Mouse (Mus musculus): Measurements from ENCODE around the gene Nr4a1. TPM values are rescaled to one million over a fixed set of nuclear protein-coding genes. Genes with fewer than 3 reads are reported as not detected.

Gene Nr4a1
- 357 and 680 TPM in 2 replicates for total RNA-seq (2021)
- long read RNA-seq, experiment 1, transcript Nr4a1-201 (7 exons, 2,477 nt) = major isoform, 244 of 299 reads
- long read RNA-seq, experiment 1, partial matches to known transcripts = 23 of 299 reads
- long read RNA-seq, experiment 1, other reads (novel, unspliced or antisense) = 31 of 299 reads
- long read RNA-seq, experiment 2, transcript Nr4a1-201 (7 exons, 2,477 nt) = major isoform, 286 of 364 reads
- long read RNA-seq, experiment 2, partial matches to known transcripts = 65 of 364 reads
- long read RNA-seq, experiment 2, other reads (novel, unspliced or antisense) = 9 of 364 reads

GRCm38 (mm10) chr15:101253886-101254795, at the start of gene Nr4a1:
Nr4a1 (plus strand) TSS chr15:101254269.
- peak; percentile 87 for DNase-seq

DNA sequence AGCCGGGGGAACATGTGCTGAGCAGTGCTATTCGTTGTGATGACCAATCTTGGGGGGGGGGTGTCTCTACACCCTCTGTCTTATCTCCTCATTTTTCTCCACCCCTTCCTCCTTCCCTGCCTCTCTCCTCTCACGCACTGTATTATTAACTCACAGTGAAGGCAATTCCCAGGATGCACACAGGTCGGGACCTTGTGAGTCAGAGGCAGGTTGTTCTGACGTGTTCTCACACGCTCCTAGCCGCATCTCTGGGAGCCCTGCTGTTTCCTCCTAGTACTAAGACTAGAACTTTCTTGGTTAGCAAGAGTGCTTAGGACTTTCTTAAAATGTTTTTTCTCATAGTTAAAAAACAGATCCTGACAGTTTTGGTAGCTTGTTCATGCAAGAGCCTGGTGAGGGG, 49.3 kb upstream of the Nr4a1 start:
- DNase-seq = no peak

DNA sequence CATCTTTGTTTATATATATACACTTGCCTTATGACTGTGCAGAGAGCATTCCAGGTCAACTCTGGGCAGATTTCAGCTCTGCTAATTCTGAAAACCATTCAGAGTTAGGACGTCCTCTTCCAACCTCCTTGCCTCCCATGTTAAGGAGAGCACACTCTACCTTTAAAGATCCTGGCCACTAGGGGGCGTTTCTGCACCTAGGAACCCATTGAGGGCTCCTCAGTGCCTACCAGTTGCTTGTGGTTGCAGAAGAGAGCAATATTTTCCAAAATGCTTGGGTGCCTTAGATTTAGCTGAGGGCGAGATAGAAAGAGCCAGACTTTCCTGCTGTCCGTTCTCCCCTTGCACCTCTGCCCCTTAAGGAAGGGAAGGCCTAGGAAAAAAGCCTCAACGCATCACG, 43.8 kb upstream of the Nr4a1 start:
- DNase-seq = peak; percentile 83

- DNase-seq = no peak
Observed at GRCm38 (mm10) chr15:101210998-101211613, 43.0 kb upstream of the Nr4a1 start.

DNA sequence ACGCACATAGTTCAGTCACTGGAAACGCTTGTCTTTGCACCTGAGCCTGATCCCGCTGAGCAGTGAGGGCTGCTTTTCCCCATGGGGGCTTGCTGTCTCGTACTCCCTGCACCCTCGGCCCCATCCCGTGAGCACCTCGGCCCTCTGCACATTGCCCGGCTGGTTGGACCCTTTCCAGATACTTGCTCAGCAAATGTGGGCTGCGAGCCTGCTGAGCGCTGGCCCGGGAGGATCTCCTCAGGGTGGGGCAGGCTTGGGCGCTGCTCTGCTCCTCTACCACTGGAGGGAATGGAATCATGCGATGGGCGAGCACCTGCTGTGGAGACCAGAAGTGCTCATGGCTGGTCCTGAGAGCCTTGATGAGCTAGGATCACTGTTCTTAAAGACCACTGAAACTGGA, 41.6 kb upstream of the Nr4a1 start:
- DNase-seq = peak; percentile 60

DNA sequence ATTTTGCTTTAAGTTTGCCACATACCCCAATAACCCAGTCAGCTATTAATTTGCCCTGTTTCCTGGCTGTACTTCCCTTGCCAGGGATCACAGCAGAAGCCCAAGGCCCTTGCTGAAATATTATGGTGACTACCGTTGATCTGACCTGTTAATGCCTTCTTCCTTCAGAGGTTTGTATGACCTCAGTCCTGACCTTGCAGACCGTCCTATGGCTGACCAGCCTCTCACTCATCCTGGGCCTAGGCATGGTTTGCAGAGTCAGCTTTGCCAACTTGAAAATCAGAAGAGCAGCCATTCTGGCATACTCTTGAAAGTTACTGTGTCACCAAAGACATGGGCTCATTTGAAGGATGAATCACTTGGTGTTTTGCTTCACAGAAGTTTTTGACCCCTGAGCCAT, 38.9 kb upstream of the Nr4a1 start:
- DNase-seq = peak; percentile 64

GRCm38 (mm10) chr15:101216036-101216435, 38.0 kb upstream of the Nr4a1 start:
- DNase-seq = no peak

DNA sequence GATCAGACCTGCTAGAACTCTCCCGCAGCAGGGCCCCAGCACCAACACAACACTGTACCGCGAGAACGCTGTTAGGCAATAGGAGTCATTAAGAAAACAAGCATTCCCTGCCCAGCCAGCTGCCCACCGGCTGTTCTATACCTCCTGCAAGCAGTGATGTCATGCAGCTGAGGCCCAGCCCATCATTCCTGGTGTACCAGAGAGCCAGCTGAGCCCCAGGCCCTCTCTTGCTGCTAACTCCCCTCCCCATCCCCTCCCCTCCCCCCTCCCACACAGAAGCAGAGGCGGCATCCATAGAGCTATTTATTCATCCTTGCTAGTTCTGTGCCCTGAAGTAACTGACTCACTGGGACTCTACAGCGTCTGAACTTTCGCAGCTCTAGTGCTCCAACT, 33.2 kb upstream of the Nr4a1 start:
- DNase-seq = no peak

DNA sequence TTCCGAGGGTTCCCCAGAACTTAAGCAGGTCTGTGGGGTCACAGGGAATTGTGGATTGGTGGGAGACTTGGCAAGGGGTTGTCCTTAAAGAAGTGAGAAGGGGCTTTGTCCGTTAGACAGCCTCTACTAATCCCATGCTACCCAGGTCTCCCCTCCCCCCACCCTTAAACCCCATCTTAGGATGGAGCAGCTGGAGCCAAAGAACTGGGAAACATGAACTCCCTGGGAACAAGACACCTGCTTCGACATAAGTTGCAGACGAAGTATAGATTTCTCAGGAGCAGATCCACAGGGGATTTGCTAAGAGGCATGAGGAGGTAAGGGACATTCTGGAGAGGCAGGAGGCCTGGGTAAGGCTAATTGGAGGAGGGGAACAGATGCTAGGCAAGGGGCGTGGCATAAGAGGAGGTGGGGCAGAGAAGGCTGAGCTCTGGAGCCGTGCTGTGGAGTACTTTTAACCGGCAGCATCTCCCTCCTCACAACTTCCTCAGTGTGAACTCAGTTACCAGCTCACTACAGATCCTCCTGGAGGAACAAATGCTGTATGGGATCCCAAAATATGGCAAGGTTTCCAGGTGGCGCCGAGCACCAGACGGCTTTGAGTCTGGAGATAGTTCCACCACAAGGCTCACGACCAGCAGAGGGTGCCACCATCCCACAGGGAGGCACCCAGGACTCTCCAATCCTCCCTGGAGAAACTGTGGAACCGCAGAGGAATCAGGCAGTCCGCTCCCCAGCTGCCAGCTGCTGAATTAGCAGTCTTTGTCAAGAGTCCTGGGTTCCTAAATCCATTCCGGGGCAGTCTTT, 32.6 kb upstream of the Nr4a1 start:
- DNase-seq = peak; percentile 96

- DNase-seq = no peak
Observed at GRCm38 (mm10) chr15:101222897-101223482, 31.1 kb upstream of the Nr4a1 start.

DNA sequence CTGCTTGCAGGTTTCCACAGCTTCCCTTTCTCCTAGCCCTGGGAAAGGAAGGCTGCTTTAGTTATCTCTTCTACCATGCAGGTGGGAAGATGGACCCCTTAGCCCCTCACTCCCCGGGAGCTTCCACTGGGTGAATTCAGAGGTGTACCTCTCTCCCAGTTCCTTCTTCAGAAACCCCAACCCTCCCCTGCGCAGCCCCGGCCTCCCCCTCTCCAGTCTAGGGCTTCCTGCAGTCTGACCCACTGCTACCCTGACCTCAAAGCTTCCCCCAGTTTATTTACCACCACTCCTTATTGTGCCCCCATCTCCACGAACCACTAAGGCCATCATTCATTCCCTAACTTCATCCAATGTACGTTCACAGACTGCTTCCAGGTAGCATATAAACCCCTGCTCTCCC, 30.5 kb upstream of the Nr4a1 start:
- DNase-seq = no peak

DNA sequence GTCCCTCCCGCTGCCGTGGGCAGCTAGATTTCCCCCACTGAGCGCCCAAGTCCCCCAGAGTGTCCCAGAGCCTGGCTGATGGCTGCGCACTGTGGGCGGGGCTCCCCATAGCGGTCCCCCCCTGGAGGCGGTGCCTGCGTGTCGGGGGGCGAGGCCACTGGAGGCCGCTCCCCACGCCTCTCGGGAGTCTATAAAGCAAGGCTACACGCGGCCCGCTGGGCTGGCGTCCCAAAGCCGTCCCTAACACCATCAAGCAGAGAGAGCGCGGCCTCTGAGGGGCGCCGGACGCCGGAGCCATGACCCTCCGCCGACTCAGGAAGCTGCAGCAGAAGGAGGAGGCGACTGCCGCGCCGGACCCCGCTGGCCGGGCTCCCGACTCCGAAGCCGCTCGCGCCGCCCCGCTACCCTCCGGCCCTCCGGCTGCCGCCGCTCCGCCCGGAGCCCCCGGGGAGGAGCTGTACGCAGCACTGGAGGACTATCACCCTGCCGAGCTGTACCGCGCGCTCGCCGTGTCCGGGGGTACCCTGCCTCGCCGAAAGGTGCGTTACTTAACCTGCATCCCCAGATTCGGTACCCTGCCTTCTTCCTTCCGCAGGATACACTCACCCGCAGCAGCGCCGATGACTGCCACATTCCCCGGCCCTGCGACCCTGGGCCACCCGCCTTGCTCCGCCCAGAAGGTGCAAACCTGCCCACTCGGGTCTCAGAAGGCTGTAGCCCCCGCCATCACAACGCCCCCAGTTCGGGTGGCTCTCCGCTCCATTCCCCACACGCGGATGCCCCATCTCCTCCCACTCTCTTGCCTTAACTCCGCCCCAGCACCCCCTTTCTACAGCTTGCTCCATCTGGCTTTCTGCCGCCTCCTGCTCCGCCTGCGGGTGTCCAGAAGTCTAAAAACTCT, 29.8 kb upstream of the Nr4a1 start, which contains the start of gene Grasp:
Grasp (plus strand) TSS at position 183 of the 901 bp plus-strand sequence.
- peak; percentile 95 for DNase-seq

DNA sequence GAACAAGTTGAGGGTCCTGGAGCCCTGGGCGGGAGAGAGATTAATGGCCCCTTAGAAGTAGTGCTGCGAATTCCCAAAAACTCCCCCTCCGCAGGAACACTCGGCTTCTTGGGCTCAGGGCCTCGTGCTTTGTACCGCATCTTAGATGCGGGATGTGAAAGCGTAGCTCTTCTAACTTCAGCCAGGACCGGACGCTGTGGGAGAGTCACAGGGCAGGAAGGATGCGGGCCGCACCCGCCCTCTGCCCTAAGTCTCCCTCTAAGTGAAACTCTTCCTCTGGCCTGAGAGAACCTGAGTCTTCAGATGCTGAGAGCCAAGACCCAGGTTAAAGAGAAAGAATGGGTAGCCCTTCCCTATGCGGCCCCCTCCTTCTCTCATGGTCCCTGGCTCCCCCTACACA, 29.1 kb upstream of the Nr4a1 start:
- no peak for DNase-seq

- peak; percentile 80 for DNase-seq
Observed at GRCm38 (mm10) chr15:101227971-101228370, 26.1 kb upstream of the Nr4a1 start.

GRCm38 (mm10) chr15:101228866-101229590, 25.0 kb upstream of the Nr4a1 start:
- peak; percentile 86 for DNase-seq

DNA sequence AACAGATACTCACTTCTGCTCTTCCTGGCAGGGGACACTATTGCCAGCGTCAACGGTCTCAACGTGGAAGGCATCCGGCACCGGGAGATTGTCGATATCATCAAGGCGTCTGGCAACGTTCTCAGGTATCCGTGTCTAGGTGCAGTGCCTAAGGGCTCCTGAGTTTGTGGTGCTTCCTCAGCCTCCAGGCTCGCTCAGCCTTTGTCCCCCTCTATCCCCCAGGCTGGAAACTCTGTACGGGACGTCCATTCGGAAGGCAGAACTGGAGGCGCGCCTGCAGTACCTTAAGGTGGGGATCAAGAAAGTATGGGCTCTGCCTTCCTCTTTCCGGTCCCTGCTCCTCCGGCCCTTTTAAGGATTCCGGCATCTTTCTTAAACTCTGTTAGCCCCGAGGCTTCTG, 23.6 kb upstream of the Nr4a1 start:
- DNase-seq = no peak

DNA sequence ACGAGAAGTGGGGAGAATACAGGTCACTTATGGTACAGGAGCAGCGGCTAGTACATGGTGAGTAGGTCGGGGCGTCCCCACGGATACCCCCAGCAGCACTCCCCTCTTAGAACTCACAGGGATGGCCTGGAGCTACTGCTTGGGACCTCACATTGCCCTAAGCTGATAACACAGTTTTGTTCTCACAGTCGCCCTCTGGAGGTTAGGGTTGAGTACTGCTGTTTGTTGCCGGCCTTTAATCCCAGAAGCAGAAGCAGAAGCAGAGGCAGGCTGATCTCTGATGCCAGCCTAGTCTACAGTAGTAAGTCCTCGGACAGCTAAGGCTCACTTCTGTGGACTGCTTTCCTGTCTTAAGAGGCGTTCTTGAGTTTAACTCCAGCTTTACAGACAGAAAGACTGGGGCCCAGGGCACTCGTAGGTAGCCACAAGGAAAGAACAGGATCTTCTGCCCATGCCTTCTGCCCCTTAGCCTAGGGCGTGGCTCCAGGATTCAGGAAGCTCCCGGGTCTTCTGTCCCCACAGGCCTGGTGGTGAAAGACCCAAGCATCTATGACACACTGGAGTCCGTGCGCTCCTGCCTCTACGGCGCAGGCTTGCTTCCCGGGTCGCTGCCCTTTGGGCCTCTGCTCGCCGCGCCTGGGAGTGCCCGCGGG, 22.9 kb upstream of the Nr4a1 start:
- DNase-seq = peak; percentile 65

DNA sequence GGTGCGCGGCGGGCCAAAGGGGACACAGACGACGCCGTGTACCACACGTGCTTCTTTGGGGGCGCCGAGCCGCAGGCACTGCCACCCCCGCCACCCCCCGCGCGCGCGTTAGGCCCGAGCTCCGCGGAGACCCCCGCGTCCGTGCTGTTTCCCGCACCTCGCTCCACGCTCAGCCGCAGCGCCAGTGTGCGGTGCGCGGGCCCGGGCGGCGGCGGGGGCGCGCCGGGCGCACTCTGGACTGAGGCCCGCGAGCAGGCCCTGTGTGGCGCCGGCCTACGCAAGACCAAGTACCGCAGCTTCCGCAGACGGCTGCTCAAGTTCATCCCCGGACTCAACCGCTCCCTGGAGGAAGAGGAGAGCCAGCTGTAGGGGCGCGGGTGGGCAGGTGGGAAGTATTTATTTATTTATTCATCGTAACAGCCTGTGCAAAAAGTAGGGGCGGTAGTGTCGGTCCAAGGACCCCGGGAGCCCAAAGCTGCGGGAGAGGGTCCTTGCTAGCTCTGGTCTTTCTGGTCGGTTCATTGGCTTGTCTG, 22.4 kb upstream of the Nr4a1 start:
- DNase-seq = no peak

- no peak for DNase-seq
Observed at GRCm38 (mm10) chr15:101232607-101233006, 21.5 kb upstream of the Nr4a1 start.
